Mouse (Mus musculus): ENCODE data around the gene Tfec. TPM values are rescaled to one million over a fixed set of nuclear protein-coding genes. Genes with fewer than 3 reads are reported as not detected.

Tfec gene
- total RNA-seq, 1 experiment = 1.6 TPM

- H3K27ac ChIP-seq (ENCODE audit: insufficient read depth, low read depth, low read length, poor library complexity, severe bottlenecking) = no peak overlapping the region
- in situ Hi-C loops (cut with MboI; ENCODE audit: low sequenced_read_pairs in 2 of 2, unreplicated experiment in 2 of 2) = no loop called here
- H3K4me3 ChIP-seq (ENCODE audit: insufficient read depth in 1 of 2, low read depth in 1 of 2, low read length in 2 of 2, poor library complexity in 1 of 2, severe bottlenecking in 1 of 2) = no peak overlapping the region
- TF ChIP-seq CHD2 (IDR thresholded peaks at IDR 0.05; ENCODE audit: low read depth, low read length) (no peak), ZNF384 (IDR thresholded peaks at IDR 0.05; ENCODE audit: low read depth, low read length) (no peak), MAFK (IDR thresholded peaks at IDR 0.05; ENCODE audit: insufficient read depth, low read depth, low read length) (no peak), ZC3H11A (IDR thresholded peaks at IDR 0.05; ENCODE audit: borderline replicate concordance, low read depth, low read length) (no peak), HCFC1 (IDR thresholded peaks at IDR 0.05; ENCODE audit: borderline replicate concordance, insufficient read depth, low read length) (no peak)
- no peak overlapping the region for H3K9ac ChIP-seq (ENCODE audit: insufficient read depth, low read depth, low read length, poor library complexity, severe bottlenecking)
- no peaks in the 10 kb centered on the region for H3K36me3 ChIP-seq (ENCODE audit: control insufficient read depth, insufficient read depth, low read length, poor library complexity, severe bottlenecking)
- no peaks in the 10 kb centered on the region for H3K4me1 ChIP-seq (ENCODE audit: control insufficient read depth in 2 of 2, insufficient read depth in 2 of 2, low read length in 2 of 2, poor library complexity in 1 of 2)
- H3K9me3 ChIP-seq (ENCODE audit: control insufficient read depth, insufficient read depth, low read depth, low read length) = no peaks in the 10 kb centered on the region
- no peak for DNase-seq (ENCODE audit: low read depth, low spot score)
Observed at GRCm38 (mm10) chr6:16874021-16874542, 24.2 kb downstream of the Tfec start.

GRCm38 (mm10) chr6:16870067-16870466 is 28.2 kb downstream of the Tfec start:
- no peak overlapping the region for H3K4me3 ChIP-seq (ENCODE audit: insufficient read depth in 1 of 2, low read depth in 1 of 2, low read length in 2 of 2, poor library complexity in 1 of 2, severe bottlenecking in 1 of 2)
- no peaks in the 10 kb centered on the region for H3K36me3 ChIP-seq (ENCODE audit: control insufficient read depth, insufficient read depth, low read length, poor library complexity, severe bottlenecking)
- no peak for DNase-seq (ENCODE audit: low read depth, low spot score)

GRCm38 (mm10) chr6:16868314-16868713 is 29.9 kb downstream of the Tfec start:
- Histone ChIP-seq H3K9ac (ENCODE audit: insufficient read depth, low read depth, low read length, poor library complexity, severe bottlenecking) (no peak overlapping the region), H3K27ac (ENCODE audit: insufficient read depth, low read depth, low read length, poor library complexity, severe bottlenecking) (no peak overlapping the region), H3K4me1 (ENCODE audit: control insufficient read depth in 2 of 2, insufficient read depth in 2 of 2, low read length in 2 of 2, poor library complexity in 1 of 2) (no peaks in the 10 kb centered on the region), H3K36me3 (ENCODE audit: control insufficient read depth, insufficient read depth, low read length, poor library complexity, severe bottlenecking) (no peaks in the 10 kb centered on the region), H3K4me3 (ENCODE audit: insufficient read depth in 1 of 2, low read depth in 1 of 2, low read length in 2 of 2, poor library complexity in 1 of 2, severe bottlenecking in 1 of 2) (no peak overlapping the region), H3K9me3 (ENCODE audit: control insufficient read depth, insufficient read depth, low read depth, low read length) (no peaks in the 10 kb centered on the region)
- no peak for DNase-seq (ENCODE audit: low read depth, low spot score)
- in situ Hi-C loops (cut with MboI; ENCODE audit: low sequenced_read_pairs in 2 of 2, unreplicated experiment in 2 of 2) = no loop called here
- TF ChIP-seq HCFC1 (IDR thresholded peaks at IDR 0.05; ENCODE audit: borderline replicate concordance, insufficient read depth, low read length) = no peak
- TF ChIP-seq CHD2 (IDR thresholded peaks at IDR 0.05; ENCODE audit: low read depth, low read length) = no peak
- no peak for TF ChIP-seq MAFK (IDR thresholded peaks at IDR 0.05; ENCODE audit: insufficient read depth, low read depth, low read length)

More at GRCm38 (mm10) chr6:16870067-16870466, 28.2 kb downstream of the Tfec start:
- no peak overlapping the region for H3K27ac ChIP-seq (ENCODE audit: insufficient read depth, low read depth, low read length, poor library complexity, severe bottlenecking)
- TF ChIP-seq ZNF384 (IDR thresholded peaks at IDR 0.05; ENCODE audit: low read depth, low read length) (no peak), ZC3H11A (IDR thresholded peaks at IDR 0.05; ENCODE audit: borderline replicate concordance, low read depth, low read length) (no peak), CHD2 (IDR thresholded peaks at IDR 0.05; ENCODE audit: low read depth, low read length) (no peak), MAFK (IDR thresholded peaks at IDR 0.05; ENCODE audit: insufficient read depth, low read depth, low read length) (no peak), HCFC1 (IDR thresholded peaks at IDR 0.05; ENCODE audit: borderline replicate concordance, insufficient read depth, low read length) (no peak)
- no peaks in the 10 kb centered on the region for H3K4me1 ChIP-seq (ENCODE audit: control insufficient read depth in 2 of 2, insufficient read depth in 2 of 2, low read length in 2 of 2, poor library complexity in 1 of 2)
- no peaks in the 10 kb centered on the region for H3K9me3 ChIP-seq (ENCODE audit: control insufficient read depth, insufficient read depth, low read depth, low read length)
- H3K9ac ChIP-seq (ENCODE audit: insufficient read depth, low read depth, low read length, poor library complexity, severe bottlenecking) = no peak overlapping the region
- in situ Hi-C loops (cut with MboI; ENCODE audit: low sequenced_read_pairs in 2 of 2, unreplicated experiment in 2 of 2) = no loop called here

GRCm38 (mm10) chr6:16862753-16863508 is 35.3 kb downstream of the Tfec start:
- no peak for DNase-seq (ENCODE audit: low read depth, low spot score)
- Histone ChIP-seq H3K4me1 (ENCODE audit: control insufficient read depth in 2 of 2, insufficient read depth in 2 of 2, low read length in 2 of 2, poor library complexity in 1 of 2) (no peaks in the 10 kb centered on the region), H3K36me3 (ENCODE audit: control insufficient read depth, insufficient read depth, low read length, poor library complexity, severe bottlenecking) (no peaks in the 10 kb centered on the region), H3K9ac (ENCODE audit: insufficient read depth, low read depth, low read length, poor library complexity, severe bottlenecking) (no peak overlapping the region), H3K4me3 (ENCODE audit: insufficient read depth in 1 of 2, low read depth in 1 of 2, low read length in 2 of 2, poor library complexity in 1 of 2, severe bottlenecking in 1 of 2) (no peak overlapping the region), H3K9me3 (ENCODE audit: control insufficient read depth, insufficient read depth, low read depth, low read length) (no peaks in the 10 kb centered on the region), H3K27ac (ENCODE audit: insufficient read depth, low read depth, low read length, poor library complexity, severe bottlenecking) (no peak overlapping the region)
- in situ Hi-C loops (cut with MboI; ENCODE audit: low sequenced_read_pairs in 2 of 2, unreplicated experiment in 2 of 2) = no loop called here
- no peak for TF ChIP-seq HCFC1 (IDR thresholded peaks at IDR 0.05; ENCODE audit: borderline replicate concordance, insufficient read depth, low read length)
- no peak for TF ChIP-seq ZC3H11A (IDR thresholded peaks at IDR 0.05; ENCODE audit: borderline replicate concordance, low read depth, low read length)
